Mouse (Mus musculus) embryonic facial prominence, embryonic 11.5 days (tissue): ENCODE results near the gene Senp2. TPM values are rescaled to one million over a fixed set of nuclear protein-coding genes. Genes with fewer than 3 reads are reported as not detected.

Experiments used
- ATAC-seq: fragments of 200-750 bp; cut with Nextera tagmentation; replicated peaks from 2 replicates; pipeline ENCODE4 v1.8.0; 2017; ENCODE audit warnings: low read depth; ENCODE audit not compliant: insufficient number of reproducible peaks, low FRiP score, low TSS enrichment
- DNase-seq: peaks from one replicate; pipeline ENCODE4 v3.0.0-alpha.2; 2015; ENCODE audit warnings: low spot score
- H3K27ac ChIP-seq: fragments of 300-500 bp; sonication (generic); replicated peaks from 2 replicates; pipeline ENCODE4 v1.5.1; 2014; ENCODE audit warnings: mild to moderate bottlenecking, low read depth, low read length, control low read depth
- H3K27me3 ChIP-seq: fragments of 300-500 bp; sonication (generic); 2 replicates; pipeline ENCODE4 v1.6.1; 2014; ENCODE audit warnings: mild to moderate bottlenecking, low read length, moderate library complexity, mixed read lengths; ENCODE audit not compliant: control insufficient read depth, insufficient read depth
- H3K36me3 ChIP-seq: fragments of 300-500 bp; sonication (generic); replicated peaks from 2 replicates; pipeline ENCODE4 v1.6.1; 2014; ENCODE audit warnings: low read depth, mild to moderate bottlenecking, low read length, moderate library complexity, mixed read lengths; ENCODE audit not compliant: control insufficient read depth, insufficient read depth
- H3K4me1 ChIP-seq: fragments of 300-500 bp; sonication (generic); 2 replicates; pipeline ENCODE4 v1.6.1; 2014; ENCODE audit warnings: low read length, mixed read lengths; ENCODE audit not compliant: control insufficient read depth, insufficient read depth
- H3K4me2 ChIP-seq: fragments of 300-500 bp; sonication (generic); 2 replicates; pipeline ENCODE4 v1.6.1; 2014; ENCODE audit warnings: low read depth, mild to moderate bottlenecking, control low read depth, low read length, moderate library complexity
- H3K4me3 ChIP-seq: fragments of 300-500 bp; sonication (generic); 2 replicates; pipeline ENCODE4 v1.5.1; 2014; ENCODE audit warnings: low read depth, low read length, control low read depth
- H3K9ac ChIP-seq: fragments of 300-500 bp; sonication (generic); replicated peaks from 2 replicates; pipeline ENCODE4 v1.6.1; 2014; ENCODE audit warnings: mild to moderate bottlenecking, control low read depth, low read length
- H3K9me3 ChIP-seq: fragments of 300-500 bp; sonication (generic); replicated peaks from 2 replicates; pipeline ENCODE4 v1.6.1; 2016; ENCODE audit warnings: mild to moderate bottlenecking, low read length, inconsistent platforms, mixed read lengths; ENCODE audit not compliant: control insufficient read depth
- WGBS: fragments of 180-500 bp; shearing (Covaris S2); extraction: QIAGEN DNeasy Blood & Tissue Kit; methylation state at CpG from one replicate; pipeline ENCODE4 v1.1.7; 2014; 5-methylcytosine and 5-hydroxymethylcytosine counted together
- polyA plus RNA-seq: library from polyadenylated mRNA; unstranded; fragments of >200 nt; fragmentation: Nextera tagmentation; extraction: Ambion mirVana; gene quantifications from 2 replicates; pipeline ENCODE4 v1.2.1, GENCODE M21; 2014

Senp2 gene
- polyA plus RNA-seq, 1 experiment from 2014 or later, result 62.4 TPM

DNA sequence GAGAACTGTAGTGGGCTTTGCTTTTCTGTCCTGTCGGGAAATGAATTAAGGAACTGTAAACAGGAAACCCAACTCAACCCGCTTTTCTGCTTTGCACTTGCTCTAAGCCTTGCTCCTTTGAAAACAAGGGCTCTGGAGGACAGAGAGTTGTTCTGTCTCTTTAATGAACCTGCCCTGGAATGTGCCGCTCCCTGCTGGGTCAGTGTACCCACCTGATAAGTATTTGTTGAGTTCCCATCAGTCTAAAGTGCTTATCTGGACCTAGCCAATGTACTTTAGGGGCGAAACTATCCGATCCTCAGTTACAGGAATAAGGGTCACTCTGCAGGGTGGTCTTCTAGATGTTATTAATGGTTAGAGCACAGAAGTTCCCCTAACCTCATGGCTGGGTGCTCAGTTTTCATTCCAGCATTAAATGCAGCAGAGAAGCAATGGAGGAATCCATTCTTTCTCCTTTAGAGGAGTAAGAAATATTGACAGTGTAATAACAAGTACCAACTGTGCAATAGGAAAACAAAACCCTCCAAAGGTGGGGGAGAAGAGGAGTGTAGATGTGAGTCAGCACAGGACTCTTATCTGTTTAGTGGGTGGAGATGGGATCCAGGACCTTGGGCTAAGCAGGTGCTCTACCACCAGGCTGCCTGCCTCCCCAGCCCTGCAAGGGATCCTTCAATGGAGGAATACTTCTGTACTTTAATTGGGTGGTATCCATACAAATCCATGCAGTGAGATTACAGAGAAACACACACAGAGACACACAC, 12.2 kb upstream of the Senp2 start:
- H3K4me1 ChIP-seq, result no peaks in the 10 kb centered on the region
- H3K4me2 ChIP-seq, result no peak overlapping the region
- no peak overlapping the region for H3K9ac ChIP-seq
- no peak for DNase-seq
- H3K27me3 ChIP-seq, result no peaks in the 10 kb centered on the region
- no peak overlapping the region for H3K27ac ChIP-seq
- no peak for ATAC-seq
- no peaks in the 10 kb centered on the region for H3K9me3 ChIP-seq
- H3K36me3 ChIP-seq, result no peaks in the 10 kb centered on the region
- WGBS, result 48% methylated on average over 5 of the region's 5 CpGs
- no peak overlapping the region for H3K4me3 ChIP-seq

DNA sequence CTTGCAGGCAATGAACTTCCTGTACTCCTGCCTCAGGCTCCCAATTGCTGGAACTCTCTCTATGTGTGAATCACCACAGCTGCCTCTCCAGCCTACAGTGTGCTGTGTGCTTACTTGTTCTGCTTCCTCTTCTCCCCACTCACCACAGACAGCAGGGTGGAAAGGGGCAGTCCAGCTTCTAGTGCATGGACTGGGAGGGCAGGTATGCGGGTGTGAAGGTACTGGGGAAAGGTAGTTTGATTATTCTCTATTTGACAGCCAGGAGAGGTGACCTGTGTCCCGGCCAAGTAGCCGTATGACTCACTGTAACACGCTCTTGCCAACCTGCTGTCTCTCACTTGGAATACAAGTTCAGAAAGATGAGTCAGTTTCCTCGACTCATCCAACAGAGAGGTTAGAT, 11.2 kb upstream of the Senp2 start:
- H3K4me2 ChIP-seq, result no peak overlapping the region
- H3K9me3 ChIP-seq, result no peaks in the 10 kb centered on the region
- no peaks in the 10 kb centered on the region for H3K4me1 ChIP-seq
- no peak overlapping the region for H3K4me3 ChIP-seq
- 84% methylated on average over 5 of the region's 5 CpGs for WGBS
- ATAC-seq (no peak), DNase-seq (no peak)
- no peaks in the 10 kb centered on the region for H3K36me3 ChIP-seq
- no peak overlapping the region for H3K27ac ChIP-seq
- H3K27me3 ChIP-seq, result no peaks in the 10 kb centered on the region
- no peak overlapping the region for H3K9ac ChIP-seq

DNA sequence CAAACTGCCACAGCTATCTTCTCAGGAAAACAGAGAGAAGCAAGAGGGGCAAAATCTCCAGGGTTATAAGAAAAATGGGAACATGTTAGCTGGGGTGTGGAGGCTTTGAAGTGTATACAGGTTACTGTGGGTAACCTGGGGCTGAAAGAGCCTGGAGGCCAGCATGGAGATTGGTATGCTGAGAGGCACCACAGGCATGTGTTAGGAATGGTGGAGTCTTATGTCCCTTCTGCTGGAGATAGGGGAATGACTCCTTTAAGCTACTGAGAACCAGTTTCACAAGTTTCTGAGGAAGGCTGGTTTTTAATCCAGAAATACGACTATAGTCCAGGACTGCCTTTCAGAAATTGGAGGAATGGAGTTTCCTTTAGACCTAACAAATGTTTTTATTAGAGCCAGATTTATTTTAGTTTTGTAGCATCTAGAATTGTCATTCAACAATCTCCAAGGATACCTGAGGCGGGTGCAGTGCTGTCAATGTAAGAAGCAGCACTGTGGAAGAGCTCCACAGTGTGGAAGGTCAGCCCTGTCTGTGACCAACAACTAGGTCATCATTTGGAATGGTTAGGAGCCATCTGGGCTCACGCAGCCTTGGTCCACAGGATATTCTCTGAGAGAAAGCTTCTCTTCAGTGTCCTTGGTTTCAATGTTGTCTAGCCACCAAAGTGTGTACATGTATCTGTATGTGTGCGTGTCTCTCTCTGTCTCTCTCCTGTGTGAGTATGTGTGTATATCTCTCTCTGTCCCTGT, 9.2 kb upstream of the Senp2 start:
- Histone ChIP-seq H3K9me3 (no peaks in the 10 kb centered on the region), H3K4me2 (no peak overlapping the region), H3K27me3 (no peaks in the 10 kb centered on the region), H3K4me1 (no peaks in the 10 kb centered on the region), H3K9ac (no peak overlapping the region), H3K4me3 (no peak overlapping the region), H3K36me3 (no peaks in the 10 kb centered on the region), H3K27ac (no peak overlapping the region)
- ATAC-seq (no peak), DNase-seq (no peak)
- WGBS, result 79% methylated on average over 4 of the region's 4 CpGs

DNA sequence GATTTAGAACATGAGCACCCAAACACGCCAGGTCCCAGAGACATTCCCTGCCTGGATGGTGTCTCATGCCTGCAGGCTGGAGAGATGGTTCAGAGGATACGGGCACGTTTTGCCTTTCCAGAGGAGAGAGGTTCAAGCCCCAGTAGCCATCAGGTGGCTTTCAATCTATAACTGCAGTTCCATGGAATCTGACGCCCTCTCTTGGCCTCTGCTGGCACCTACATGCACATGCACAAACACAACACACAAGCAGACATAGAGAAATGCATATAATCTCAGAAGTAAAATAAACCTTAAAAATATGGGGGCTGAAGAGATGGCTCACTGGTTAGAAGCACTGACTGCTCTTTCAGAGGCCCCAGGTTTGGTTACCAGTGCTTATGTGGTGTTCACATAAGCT, 8.1 kb upstream of the Senp2 start:
- Histone ChIP-seq H3K4me2 (no peak overlapping the region), H3K9ac (no peak overlapping the region), H3K4me1 (no peaks in the 10 kb centered on the region), H3K4me3 (no peak overlapping the region), H3K9me3 (no peaks in the 10 kb centered on the region), H3K27ac (no peak overlapping the region), H3K36me3 (no peaks in the 10 kb centered on the region), H3K27me3 (no peaks in the 10 kb centered on the region)
- 57% methylated on average over 4 of the region's 4 CpGs for WGBS
- ATAC-seq, result no peak
- no peak for DNase-seq

DNA sequence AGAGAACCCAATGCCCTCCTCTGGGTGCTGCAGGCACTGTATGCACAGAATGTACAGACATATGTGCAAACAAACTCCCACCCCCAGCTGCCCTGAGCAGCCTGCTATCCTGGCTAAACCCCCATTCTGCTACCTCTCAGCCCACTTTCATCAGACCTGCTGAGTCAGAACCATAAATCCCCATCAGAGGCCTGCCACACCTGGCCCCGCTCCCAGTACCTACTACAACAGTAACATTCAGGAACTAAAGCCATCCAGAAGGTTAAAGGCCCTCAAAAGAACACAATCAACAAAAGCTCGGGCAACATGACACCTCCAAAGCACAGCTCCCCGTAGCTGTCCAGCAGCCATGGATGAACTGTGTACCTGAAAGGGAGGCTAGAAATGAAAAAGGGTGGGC, 7.7 kb upstream of the Senp2 start:
- no peak overlapping the region for H3K27ac ChIP-seq
- H3K27me3 ChIP-seq, result no peaks in the 10 kb centered on the region
- no peaks in the 10 kb centered on the region for H3K9me3 ChIP-seq
- DNase-seq (no peak), ATAC-seq (no peak)
- H3K4me2 ChIP-seq, result no peak overlapping the region
- H3K4me1 ChIP-seq, result no peaks in the 10 kb centered on the region
- no peak overlapping the region for H3K4me3 ChIP-seq
- no peak overlapping the region for H3K9ac ChIP-seq
- no peaks in the 10 kb centered on the region for H3K36me3 ChIP-seq
- WGBS, result 60% methylated on average over 3 of the region's 3 CpGs

DNA sequence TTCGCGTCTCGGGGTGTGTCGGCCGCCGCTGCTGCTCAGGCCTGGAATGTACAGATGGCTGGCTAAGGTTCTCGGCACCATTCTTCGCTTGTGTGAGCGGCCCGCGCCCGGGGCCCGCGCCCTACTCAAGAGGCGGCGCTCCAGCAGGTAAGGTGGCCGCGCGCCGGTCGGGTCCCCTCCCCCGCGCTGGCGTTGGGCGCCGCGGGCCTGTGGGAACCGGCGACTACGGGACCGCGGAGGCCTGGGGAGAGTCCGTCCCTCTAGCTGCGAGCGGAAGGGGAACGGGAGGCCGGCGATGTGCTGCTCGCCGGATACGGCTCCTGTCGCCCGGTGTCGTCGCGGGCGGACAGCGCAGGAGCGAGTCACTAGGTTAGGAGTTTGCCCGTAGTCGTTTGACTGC, 312 bp downstream of the Senp2 start:
- no peaks in the 10 kb centered on the region for H3K36me3 ChIP-seq
- ATAC-seq, result peak; percentile 64
- peak overlapping the region; percentile 90 for H3K9ac ChIP-seq
- H3K27ac ChIP-seq, result no peak overlapping the region
- no peaks in the 10 kb centered on the region for H3K9me3 ChIP-seq
- peak overlapping the region; percentile 96 for H3K4me3 ChIP-seq
- under 1% methylated on average over 49 of the region's 51 CpGs for WGBS
- no peaks in the 10 kb centered on the region for H3K4me1 ChIP-seq
- no peak for DNase-seq
- H3K4me2 ChIP-seq, result peak overlapping the region; percentile 49
- no peaks in the 10 kb centered on the region for H3K27me3 ChIP-seq

DNA sequence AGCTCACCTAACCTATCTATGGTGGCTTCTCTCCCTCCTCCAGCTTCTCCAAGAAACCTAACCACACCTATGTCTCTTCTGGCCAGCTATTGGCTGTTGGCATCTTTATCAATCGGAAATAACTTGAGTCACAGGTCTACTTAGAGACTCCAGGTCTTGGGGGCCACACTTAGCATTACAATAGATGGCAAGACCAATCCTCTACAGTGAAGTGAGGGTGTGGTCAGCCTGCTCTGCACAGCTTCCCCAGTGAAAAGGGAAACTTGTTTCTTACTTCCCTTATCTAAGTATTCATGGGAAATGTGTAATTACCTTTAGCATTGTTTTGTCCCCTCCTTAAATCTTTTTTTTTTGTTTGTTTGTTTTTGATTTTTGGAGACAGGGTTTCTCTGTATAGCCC, 6.3 kb downstream of the Senp2 start:
- no peaks in the 10 kb centered on the region; the same call in 1 of the 2 replicates for H3K36me3 ChIP-seq
- no peak for ATAC-seq

DNA sequence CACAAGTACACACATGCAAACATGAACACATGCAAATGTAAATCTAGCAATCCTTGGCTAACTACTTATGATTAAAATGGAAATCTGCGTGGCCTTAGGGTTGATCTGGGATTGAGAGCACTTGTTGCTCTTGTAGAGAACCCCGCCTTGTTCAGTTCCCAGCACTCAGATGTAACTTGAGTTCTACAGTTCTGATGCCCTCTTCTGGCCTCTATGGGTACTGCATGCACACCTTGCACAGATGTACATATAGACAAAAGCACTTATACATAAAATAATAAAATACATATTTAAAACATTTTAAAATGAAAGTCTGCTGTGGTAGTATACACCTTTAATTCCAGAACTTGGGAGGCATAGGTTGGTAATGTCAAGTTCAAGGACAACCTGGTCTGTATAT, 12.8 kb downstream of the Senp2 start:
- no peak overlapping the region for H3K4me3 ChIP-seq
- no peak overlapping the region for H3K27ac ChIP-seq
- no peaks in the 10 kb centered on the region for H3K27me3 ChIP-seq
- H3K4me1 ChIP-seq, result no peaks in the 10 kb centered on the region
- ATAC-seq (no peak), DNase-seq (peak; percentile 13)
- H3K9ac ChIP-seq, result no peak overlapping the region
- peaks cover 4% of the 10 kb centered on the region for H3K9me3 ChIP-seq
- peaks cover 3% of the 10 kb centered on the region; the same call in 1 of the 2 replicates for H3K36me3 ChIP-seq
- no peak overlapping the region for H3K4me2 ChIP-seq
- 95% methylated on average over 2 of the region's 2 CpGs for WGBS

More for the DNA sequence above, 6.3 kb downstream of the Senp2 start:
- no peaks in the 10 kb centered on the region for H3K27me3 ChIP-seq
- no peaks in the 10 kb centered on the region for H3K4me1 ChIP-seq
- WGBS, result 76% methylated on average over 1 of the region's 1 CpGs
- no peak overlapping the region for H3K4me3 ChIP-seq
- H3K4me2 ChIP-seq, result no peak overlapping the region
- no peak overlapping the region for H3K9ac ChIP-seq
- H3K27ac ChIP-seq, result no peak overlapping the region
- DNase-seq, result no peak
- H3K9me3 ChIP-seq, result no peaks in the 10 kb centered on the region
